Mouse (Mus musculus) forebrain, embryonic 10.5 days (tissue): ENCODE measurements around the gene Txn1. TPM values are rescaled to one million over a fixed set of nuclear protein-coding genes. Genes with fewer than 3 reads are reported as not detected.

Experiments used
- DNase-seq: peaks from one replicate; pipeline ENCODE4 v3.0.0-alpha.2; 2017; ENCODE audit warnings: low spot score; ENCODE audit errors: extremely low spot score
- H3K27ac ChIP-seq: fragments of 300-500 bp; sonication (generic); 2 replicates; pipeline ENCODE4 v1.5.1; 2016; ENCODE audit warnings: mild to moderate bottlenecking
- H3K27me3 ChIP-seq: fragments of 300-500 bp; sonication (generic); 2 replicates; pipeline ENCODE4 v1.6.1; 2016; ENCODE audit warnings: mild to moderate bottlenecking; ENCODE audit not compliant: poor library complexity, severe bottlenecking
- H3K36me3 ChIP-seq: fragments of 300-500 bp; sonication (generic); replicated peaks from 2 replicates; pipeline ENCODE4 v1.6.1; 2016; ENCODE audit warnings: mild to moderate bottlenecking, moderate library complexity
- H3K4me1 ChIP-seq: fragments of 300-500 bp; sonication (generic); 2 replicates; pipeline ENCODE4 v1.6.1; 2016
- H3K4me3 ChIP-seq: fragments of 300-500 bp; sonication (generic); 2 replicates; pipeline ENCODE4 v1.5.1; 2016; ENCODE audit warnings: mild to moderate bottlenecking, moderate library complexity
- H3K9me3 ChIP-seq: fragments of 300-500 bp; sonication (generic); 2 replicates; pipeline ENCODE4 v1.6.1; 2016; ENCODE audit warnings: mild to moderate bottlenecking, moderate library complexity
- WGBS: fragments of 180-500 bp; shearing (Covaris S2); methylation state at CpG from one replicate; pipeline ENCODE4 v1.1.7; 2016; 5-methylcytosine and 5-hydroxymethylcytosine counted together
- polyA plus RNA-seq: library from polyadenylated mRNA; unstranded; fragments of >200 nt; fragmentation: Nextera tagmentation; extraction: Ambion mirVana; gene quantifications from 2 replicates; pipeline ENCODE4 v1.2.1, GENCODE M21; 2016

Txn1 gene
- polyA plus RNA-seq: 442 and 447 TPM in 2 replicates

GRCm38 (mm10) chr4:57956029-57956960 is at the start of gene Txn1:
TSS of gene Txn1 (minus strand) at chr4:57956411.
- peaks cover 29% of the 10 kb centered on the region for H3K36me3 ChIP-seq
- peaks cover 9% of the 10 kb centered on the region; the same call in 1 of the 2 replicates for H3K9me3 ChIP-seq
- peaks cover 10% of the 10 kb centered on the region; the same call in 1 of the 2 replicates for H3K27me3 ChIP-seq
- DNase-seq: peak; percentile 97
- H3K27ac ChIP-seq: peak within 1 kb of the TSS; percentile 97
- peaks cover 40% of the 10 kb centered on the region for H3K4me1 ChIP-seq
- under 1% methylated on average over 71 of the region's 71 CpGs for WGBS
- H3K4me3 ChIP-seq: peak within 1 kb of the TSS; percentile 87

- H3K36me3 ChIP-seq: no peaks in the 10 kb centered on the region
- H3K4me1 ChIP-seq: no peaks in the 10 kb centered on the region
- no peaks in the 10 kb centered on the region for H3K27me3 ChIP-seq
- H3K9me3 ChIP-seq: no peaks in the 10 kb centered on the region
- WGBS: 63% methylated on average over 3 of the region's 3 CpGs
- DNase-seq: no peak
- H3K4me3 ChIP-seq: no peak overlapping the region
- H3K27ac ChIP-seq: no peak overlapping the region
These were observed 47.3 kb upstream of the Txn1 start for GRCm38 (mm10) chr4:58003501-58003900.

- H3K4me1 ChIP-seq: no peaks in the 10 kb centered on the region
- WGBS: 79% methylated on average over 1 of the region's 1 CpGs
- no peak for DNase-seq
- no peaks in the 10 kb centered on the region for H3K27me3 ChIP-seq
- no peaks in the 10 kb centered on the region for H3K9me3 ChIP-seq
- H3K4me3 ChIP-seq: no peak overlapping the region
- H3K36me3 ChIP-seq: no peaks in the 10 kb centered on the region
- H3K27ac ChIP-seq: no peak overlapping the region
These were observed 35.2 kb upstream of the Txn1 start for GRCm38 (mm10) chr4:57991425-57991824.

- no peaks in the 10 kb centered on the region for H3K4me1 ChIP-seq
- H3K27ac ChIP-seq: no peak overlapping the region
- H3K4me3 ChIP-seq: no peak overlapping the region
- no peak for DNase-seq
- no peaks in the 10 kb centered on the region for H3K36me3 ChIP-seq
- no peaks in the 10 kb centered on the region for H3K27me3 ChIP-seq
- H3K9me3 ChIP-seq: peaks cover 6% of the 10 kb centered on the region; the same call in 1 of the 2 replicates
- WGBS: 92% methylated on average over 6 of the region's 6 CpGs
These were observed 18.3 kb upstream of the Txn1 start for GRCm38 (mm10) chr4:57974400-57975117.

- 84% methylated on average over 6 of the region's 6 CpGs for WGBS
- no peaks in the 10 kb centered on the region for H3K4me1 ChIP-seq
- H3K27me3 ChIP-seq: no peaks in the 10 kb centered on the region
- H3K27ac ChIP-seq: no peak overlapping the region
- DNase-seq: no peak
- no peaks in the 10 kb centered on the region for H3K36me3 ChIP-seq
- no peak overlapping the region for H3K4me3 ChIP-seq
- H3K9me3 ChIP-seq: no peaks in the 10 kb centered on the region
These were observed 17.5 kb upstream of the Txn1 start for GRCm38 (mm10) chr4:57973592-57974268.

- no peaks in the 10 kb centered on the region for H3K9me3 ChIP-seq
- H3K4me1 ChIP-seq: no peaks in the 10 kb centered on the region
- H3K4me3 ChIP-seq: no peak overlapping the region
- no peak overlapping the region for H3K27ac ChIP-seq
- no peaks in the 10 kb centered on the region for H3K27me3 ChIP-seq
- DNase-seq: no peak
- no peaks in the 10 kb centered on the region for H3K36me3 ChIP-seq
These were observed 14.1 kb upstream of the Txn1 start for GRCm38 (mm10) chr4:57970285-57970684.

- Histone ChIP-seq H3K4me1 (no peaks in the 10 kb centered on the region), H3K27ac (no peak overlapping the region), H3K4me3 (no peak overlapping the region), H3K36me3 (no peaks in the 10 kb centered on the region), H3K9me3 (no peaks in the 10 kb centered on the region), H3K27me3 (no peaks in the 10 kb centered on the region)
- WGBS: 85% methylated on average over 3 of the region's 3 CpGs
- no peak for DNase-seq
These were observed 11.0 kb upstream of the Txn1 start for GRCm38 (mm10) chr4:57967195-57967594.

- DNase-seq: no peak
- Histone ChIP-seq H3K36me3 (no peaks in the 10 kb centered on the region), H3K9me3 (no peaks in the 10 kb centered on the region), H3K27me3 (no peaks in the 10 kb centered on the region), H3K4me1 (no peaks in the 10 kb centered on the region), H3K27ac (no peak overlapping the region), H3K4me3 (no peak overlapping the region)
- WGBS: 96% methylated on average over 4 of the region's 4 CpGs
These were observed 9.3 kb upstream of the Txn1 start for GRCm38 (mm10) chr4:57965516-57965915.

- Histone ChIP-seq H3K27ac (no peak overlapping the region), H3K27me3 (no peaks in the 10 kb centered on the region), H3K4me3 (no peak overlapping the region), H3K9me3 (no peaks in the 10 kb centered on the region), H3K36me3 (no peaks in the 10 kb centered on the region), H3K4me1 (no peaks in the 10 kb centered on the region)
- DNase-seq: no peak
- 80% methylated on average over 1 of the region's 1 CpGs for WGBS
These were observed 7.9 kb upstream of the Txn1 start for GRCm38 (mm10) chr4:57964143-57964542.

GRCm38 (mm10) chr4:57959056-57959455 is 2.8 kb upstream of the Txn1 start:
- peaks cover 5% of the 10 kb centered on the region for H3K36me3 ChIP-seq
- DNase-seq: no peak
- 92% methylated on average over 8 of the region's 8 CpGs for WGBS
- H3K4me3 ChIP-seq: no peak overlapping the region
- H3K4me1 ChIP-seq: peaks cover 31% of the 10 kb centered on the region
- H3K27ac ChIP-seq: no peak overlapping the region
- no peaks in the 10 kb centered on the region for H3K9me3 ChIP-seq
- peaks cover 10% of the 10 kb centered on the region; the same call in 1 of the 2 replicates for H3K27me3 ChIP-seq

- Histone ChIP-seq H3K9me3 (0 out of 2 replicates have a peak, but pooled peaks cover 3% of the 10 kb centered on the region), H3K4me1 (peaks cover 40% of the 10 kb centered on the region), H3K27me3 (peaks cover 10% of the 10 kb centered on the region; the same call in 1 of the 2 replicates), H3K27ac (no peak overlapping the region), H3K4me3 (no peak overlapping the region), H3K36me3 (peaks cover 14% of the 10 kb centered on the region)
- DNase-seq: no peak
- 85% methylated on average over 9 of the region's 9 CpGs for whole genome bisulfite sequencing
These were observed 1.9 kb upstream of the Txn1 start for GRCm38 (mm10) chr4:57958098-57958497.
